Comparison of ENCODE assay signal across 17 mouse cellular contexts in the genomic region with DNA sequence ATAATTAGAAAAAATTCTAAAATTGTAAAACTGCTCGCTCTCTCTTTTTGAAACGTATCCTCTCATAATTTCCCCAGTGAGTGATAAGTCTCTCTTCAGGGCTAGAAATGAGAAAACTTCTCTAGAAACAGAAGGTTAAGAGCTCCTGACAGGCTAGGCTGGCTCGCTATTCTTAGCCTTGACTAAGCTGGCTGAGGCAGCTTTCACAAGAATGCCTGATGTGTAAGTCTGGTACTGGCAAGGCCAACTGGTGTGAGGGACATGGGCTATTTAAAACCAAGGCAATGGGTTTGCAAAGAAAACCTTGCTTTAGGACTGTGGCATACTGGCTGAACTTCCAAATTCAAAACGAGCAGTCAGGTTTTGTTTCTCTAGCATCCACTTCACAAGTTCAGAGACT. TPM values are rescaled to one million over a fixed set of nuclear protein-coding genes. Genes with fewer than 3 reads are reported as not detected.
DNase-seq lines count a peak whose midpoint lies in the region; ATAC-seq and TF ChIP-seq lines count a peak whose summit lies in the region.
"Had no signal": no experiment of that assay in that cellular context is flagged by ENCODE, and none has a peak within 500 bp of the region (broad histone marks: within the 10 kb centered on the region; RNA-seq: fewer than 3 reads in every experiment).

No protein-coding gene starts in this region.

- no peaks in the 10 kb centered on the region for H3K79me2 ChIP-seq in myocyte (ENCODE audit: control insufficient read depth, insufficient read depth)

- no peak overlapping the region for H3K9ac ChIP-seq in embryonic facial prominence, embryonic 14.5 days (ENCODE audit: low read depth, low read length)
- no peak overlapping the region for H3K9ac ChIP-seq in midbrain, postnatal 0 days (replicated peaks; ENCODE audit: low read length, poor library complexity, severe bottlenecking)
- H3K9ac ChIP-seq in forebrain, embryonic 16.5 days (replicated peaks; ENCODE audit: low read depth, low read length): no peak overlapping the region
- H3K9ac ChIP-seq: embryonic facial prominence, embryonic 12.5 days; forebrain, embryonic 12.5 days; intestine, embryonic 15.5 days; liver, postnatal 0 days; midbrain, embryonic 12.5 days had no signal

- peak; percentile 50 for DNase-seq in embryonic facial prominence, embryonic 14.5 days (ENCODE audit: low spot score)
- DNase-seq in embryonic facial prominence, embryonic 10.5 days (ENCODE audit: low spot score): no peak
- DNase-seq in left cerebral cortex, adult 18-20 months (ENCODE audit: low spot score in 2 of 2): peak; percentile 4 to 36
- no peak for DNase-seq in left cerebral cortex, postnatal 4 days
- peak; percentile 41 to 46 for DNase-seq in heart, adult 9 months (ENCODE audit: low spot score in 2 of 2)
- DNase-seq in midbrain, postnatal 0 days (ENCODE audit: low spot score): no peak
- DNase-seq: cerebellum, postnatal 25 days; kidney, postnatal 10 days; liver, postnatal 0 days; lung, postnatal 4 days; thymus, adult 2 months had no signal

- H3K9me3 ChIP-seq in embryonic facial prominence, embryonic 14.5 days (ENCODE audit: control insufficient read depth, low read length): no peaks in the 10 kb centered on the region
- H3K9me3 ChIP-seq in embryonic facial prominence, embryonic 10.5 days: no peaks in the 10 kb centered on the region
- no peaks in the 10 kb centered on the region for H3K9me3 ChIP-seq in midbrain, postnatal 0 days (ENCODE audit: low read length)
- no peaks in the 10 kb centered on the region for H3K9me3 ChIP-seq in forebrain, embryonic 16.5 days (ENCODE audit: control insufficient read depth, low read length)
- H3K9me3 ChIP-seq: embryonic facial prominence, embryonic 12.5 days; forebrain, embryonic 12.5 days; intestine, embryonic 15.5 days; midbrain, embryonic 12.5 days had no signal

- intact Hi-C loops in left cerebral cortex, postnatal 4 days (cut with DNase I): no loop called here

- no peak overlapping the region for H3ac ChIP-seq in myocyte (ENCODE audit: control insufficient read depth, insufficient read length)

- TF ChIP-seq POLR2A in myocyte (IDR thresholded peaks at IDR 0.05; ENCODE audit: insufficient read length, low read depth): no peak

- H3K4me3 ChIP-seq in embryonic facial prominence, embryonic 14.5 days (ENCODE audit: low read depth, low read length): no peak overlapping the region
- no peak overlapping the region for H3K4me3 ChIP-seq in embryonic facial prominence, embryonic 10.5 days
- no peak overlapping the region for H3K4me3 ChIP-seq in myocyte
- no peak overlapping the region for H3K4me3 ChIP-seq in midbrain, postnatal 0 days (ENCODE audit: low read depth, low read length)
- H3K4me3 ChIP-seq in forebrain, embryonic 16.5 days (replicated peaks; ENCODE audit: low read length): no peak overlapping the region
- H3K4me3 ChIP-seq: embryonic facial prominence, embryonic 12.5 days; forebrain, embryonic 12.5 days; intestine, embryonic 15.5 days; midbrain, embryonic 12.5 days had no signal

- WGBS in embryonic facial prominence, embryonic 14.5 days: 78% methylated on average over 4 of the region's 4 CpGs
- 88% methylated on average over 4 of the region's 4 CpGs for whole genome bisulfite sequencing in embryonic facial prominence, embryonic 10.5 days
- 86% methylated on average over 4 of the region's 4 CpGs for WGBS in midbrain, postnatal 0 days
- WGBS in forebrain, embryonic 16.5 days: 86% methylated on average over 4 of the region's 4 CpGs

- no peak overlapping the region for H3K27ac ChIP-seq in embryonic facial prominence, embryonic 14.5 days (replicated peaks; ENCODE audit: low read depth, low read length)
- no peak overlapping the region for H3K27ac ChIP-seq in embryonic facial prominence, embryonic 10.5 days (replicated peaks)
- no peak overlapping the region for H3K27ac ChIP-seq in midbrain, postnatal 0 days (ENCODE audit: low read depth, low read length)
- H3K27ac ChIP-seq in forebrain, embryonic 16.5 days (ENCODE audit: low read length): no peak overlapping the region
- H3K27ac ChIP-seq: embryonic facial prominence, embryonic 12.5 days; forebrain, embryonic 12.5 days; intestine, embryonic 15.5 days; midbrain, embryonic 12.5 days had no signal

- peak; percentile 84; the same call in 1 of the 2 replicates for ATAC-seq in embryonic facial prominence, embryonic 14.5 days (ENCODE audit: low read depth)
- no peak for ATAC-seq in midbrain, postnatal 0 days (ENCODE audit: low FRiP score)
- no peak for ATAC-seq in forebrain, embryonic 16.5 days
- ATAC-seq: intestine, embryonic 15.5 days; liver, postnatal 0 days had no signal

- H3K36me3 ChIP-seq in embryonic facial prominence, embryonic 14.5 days (ENCODE audit: control insufficient read depth, insufficient read depth, low read length): no peaks in the 10 kb centered on the region
- H3K36me3 ChIP-seq in embryonic facial prominence, embryonic 10.5 days (replicated peaks): no peaks in the 10 kb centered on the region
- H3K36me3 ChIP-seq in myocyte (ENCODE audit: control insufficient read depth, insufficient read depth): peaks cover 13% of the 10 kb centered on the region
- no peaks in the 10 kb centered on the region for H3K36me3 ChIP-seq in midbrain, postnatal 0 days (ENCODE audit: insufficient read depth, low read length)
- no peaks in the 10 kb centered on the region for H3K36me3 ChIP-seq in forebrain, embryonic 16.5 days (ENCODE audit: control insufficient read depth, insufficient read depth)
- H3K36me3 ChIP-seq: embryonic facial prominence, embryonic 12.5 days; forebrain, embryonic 12.5 days; intestine, embryonic 15.5 days; midbrain, embryonic 12.5 days had no signal

- no peaks in the 10 kb centered on the region for H3K4me1 ChIP-seq in embryonic facial prominence, embryonic 14.5 days (ENCODE audit: control insufficient read depth, insufficient read depth, low read length)
- H3K4me1 ChIP-seq in embryonic facial prominence, embryonic 10.5 days: no peaks in the 10 kb centered on the region
- no peaks in the 10 kb centered on the region for H3K4me1 ChIP-seq in midbrain, postnatal 0 days (ENCODE audit: insufficient read depth, low read length)
- H3K4me1 ChIP-seq in forebrain, embryonic 16.5 days (replicated peaks; ENCODE audit: control insufficient read depth, insufficient read depth, low read length): no peaks in the 10 kb centered on the region
- H3K4me1 ChIP-seq: embryonic facial prominence, embryonic 12.5 days; forebrain, embryonic 12.5 days; intestine, embryonic 15.5 days; midbrain, embryonic 12.5 days had no signal

- H3K27me3 ChIP-seq in embryonic facial prominence, embryonic 14.5 days (replicated peaks; ENCODE audit: control insufficient read depth, insufficient read depth, low read length): no peaks in the 10 kb centered on the region
- H3K27me3 ChIP-seq in embryonic facial prominence, embryonic 10.5 days (replicated peaks; ENCODE audit: low read depth, poor library complexity, severe bottlenecking): no peaks in the 10 kb centered on the region
- H3K27me3 ChIP-seq in myocyte (ENCODE audit: control insufficient read depth, insufficient read depth, insufficient read length): no peaks in the 10 kb centered on the region
- H3K27me3 ChIP-seq in midbrain, postnatal 0 days (ENCODE audit: insufficient read depth, low read length): no peaks in the 10 kb centered on the region
- H3K27me3 ChIP-seq in forebrain, embryonic 16.5 days (replicated peaks; ENCODE audit: control insufficient read depth, insufficient read depth, low read length): no peaks in the 10 kb centered on the region
- H3K27me3 ChIP-seq: embryonic facial prominence, embryonic 12.5 days; forebrain, embryonic 12.5 days; intestine, embryonic 15.5 days; midbrain, embryonic 12.5 days had no signal

- TF ChIP-seq CTCF in midbrain, postnatal 0 days (IDR thresholded peaks at IDR 0.05): no peak

- H3K4me2 ChIP-seq in embryonic facial prominence, embryonic 14.5 days (ENCODE audit: low read depth, low read length): no peak overlapping the region
- H3K4me2 ChIP-seq in myocyte (ENCODE audit: low read depth): peak overlapping the region; percentile 43
- H3K4me2 ChIP-seq in midbrain, postnatal 0 days (ENCODE audit: low read depth, low read length, poor library complexity, severe bottlenecking): no peak overlapping the region
- no peak overlapping the region for H3K4me2 ChIP-seq in forebrain, embryonic 16.5 days (ENCODE audit: low read length)
- H3K4me2 ChIP-seq: embryonic facial prominence, embryonic 12.5 days; forebrain, embryonic 12.5 days; intestine, embryonic 15.5 days; midbrain, embryonic 12.5 days had no signal

TF ChIP-seq in myocyte, 11 proteins besides CTCF, POLR2A, EP300 and RAD21:
- TF ChIP-seq POLR2AphosphoS2 (IDR thresholded peaks at IDR 0.05; ENCODE audit: insufficient read length, low read depth) (no peak), USF1 (IDR thresholded peaks at IDR 0.05; ENCODE audit: low read depth) (no peak), MYOD1 (IDR thresholded peaks at IDR 0.05; ENCODE audit: control insufficient read depth in 1 of 3, insufficient read length in 2 of 3, low read depth in 2 of 3) (peak; percentile 56 to 62 (median 62)), E2F4 (IDR thresholded peaks at IDR 0.05; ENCODE audit: insufficient read depth) (no peak), MYOG (IDR thresholded peaks at IDR 0.05; ENCODE audit: control insufficient read depth in 1 of 3, insufficient read depth in 1 of 3, insufficient read length in 2 of 3, low read depth in 2 of 3) (peak in 1 of 3 experiments; percentile 39)

RNA-seq across cellular contexts. Expression of gene Ttn, which starts 51.8 kb away (rescaled TPM):
- polyA plus RNA-seq in embryonic facial prominence, embryonic 14.5 days (2014; fragmentation: Nextera tagmentation; extraction: Ambion mirVana): 205 and 216 TPM in 2 replicates
- 0.64 and 1.5 TPM in 2 replicates for polyA plus RNA-seq in embryonic facial prominence, embryonic 10.5 days (2016; fragmentation: Nextera tagmentation; extraction: Ambion mirVana)
- total RNA-seq in left cerebral cortex, adult 18-20 months (2021): under 1 TPM; 0.40 to 0.53 TPM
- 1 to 10 TPM; 1.5 to 1.6 TPM for total RNA-seq in left cerebral cortex, postnatal 4 days (2021)
- 24.2 TPM for polyA plus RNA-seq in myocyte (2012; fragmentation: generic; extraction: Trizol)
- 0.47 and 0.99 TPM in 2 replicates for total RNA-seq in midbrain, postnatal 0 days (2014; rRNA removed)
- 0.41 and 0.54 TPM in 2 replicates for polyA plus RNA-seq in midbrain, postnatal 0 days (2015; fragmentation: Nextera tagmentation; extraction: Ambion mirVana)
- 0.22 and 0.40 TPM in 2 replicates for polyA plus RNA-seq in forebrain, embryonic 16.5 days (2015; fragmentation: Nextera tagmentation; extraction: Ambion mirVana)

Comparison
In these comparisons a context has a peak if more than half of its experiments do, and no peak if none do; other contexts are left out.
1. DNase-seq: peak in embryonic facial prominence, embryonic 14.5 days (single experiment), left cerebral cortex, adult 18-20 months (2 of 2) and heart, adult 9 months (2 of 2); none in embryonic facial prominence, embryonic 10.5 days (single experiment), left cerebral cortex, postnatal 4 days (single experiment) and midbrain, postnatal 0 days (single experiment).
2. RNA of gene Ttn, which starts 51.8 kb away (polyA plus RNA-seq): 205 to 216 TPM in embryonic facial prominence, embryonic 14.5 days and 24.2 TPM in myocyte (single experiment); 0.64 to 1.5 TPM in embryonic facial prominence, embryonic 10.5 days, 0.41 to 0.54 TPM in midbrain, postnatal 0 days and 0.22 to 0.40 TPM in forebrain, embryonic 16.5 days; every median in the first group is over 10 times any median in the second.